Mouse (Mus musculus): ENCODE measurements at regions not wholly inside any gene's neighbourhood (a gene's known extent, or its start where the extent isn't known, plus 50 kb on each side); places are given as distances from the start of the nearest gene placed in this dataset.

DNA sequence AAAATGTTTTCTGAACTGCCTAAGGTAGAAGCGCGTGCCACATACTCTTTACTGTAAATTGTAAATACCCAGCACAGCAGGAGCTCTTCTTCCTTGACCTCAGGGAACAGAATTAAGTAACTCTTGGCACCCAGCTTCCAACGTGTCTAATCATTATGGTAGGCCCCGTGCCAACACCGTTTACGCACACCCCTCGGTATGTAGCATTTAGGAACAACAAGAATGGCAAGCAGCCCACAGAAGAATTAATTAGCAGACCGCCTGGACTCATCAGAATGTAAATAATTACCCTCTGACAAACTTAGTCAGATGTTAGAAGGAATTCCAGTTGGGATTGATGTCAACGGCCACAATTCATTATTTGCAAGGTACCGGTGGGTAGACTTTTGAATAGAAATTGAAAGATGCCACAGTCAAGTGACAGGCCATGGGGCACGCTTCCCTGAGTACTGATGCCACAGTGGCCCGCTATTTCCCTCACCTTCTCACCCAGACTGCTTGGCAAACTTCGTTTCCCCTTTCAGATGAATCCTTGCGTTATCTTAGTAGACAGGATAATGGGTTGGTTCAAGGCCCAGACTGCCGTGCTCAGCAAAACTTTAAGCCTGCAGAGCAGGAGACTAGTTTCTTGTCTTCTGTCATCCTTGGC lies 81.2 kb upstream of the Galnt5 start:
- DNase-seq: no peak

GRCm38 (mm10) chr2:57917721-57918120 lies 80.0 kb upstream of the Galnt5 start:
- DNase-seq: no peak

DNA sequence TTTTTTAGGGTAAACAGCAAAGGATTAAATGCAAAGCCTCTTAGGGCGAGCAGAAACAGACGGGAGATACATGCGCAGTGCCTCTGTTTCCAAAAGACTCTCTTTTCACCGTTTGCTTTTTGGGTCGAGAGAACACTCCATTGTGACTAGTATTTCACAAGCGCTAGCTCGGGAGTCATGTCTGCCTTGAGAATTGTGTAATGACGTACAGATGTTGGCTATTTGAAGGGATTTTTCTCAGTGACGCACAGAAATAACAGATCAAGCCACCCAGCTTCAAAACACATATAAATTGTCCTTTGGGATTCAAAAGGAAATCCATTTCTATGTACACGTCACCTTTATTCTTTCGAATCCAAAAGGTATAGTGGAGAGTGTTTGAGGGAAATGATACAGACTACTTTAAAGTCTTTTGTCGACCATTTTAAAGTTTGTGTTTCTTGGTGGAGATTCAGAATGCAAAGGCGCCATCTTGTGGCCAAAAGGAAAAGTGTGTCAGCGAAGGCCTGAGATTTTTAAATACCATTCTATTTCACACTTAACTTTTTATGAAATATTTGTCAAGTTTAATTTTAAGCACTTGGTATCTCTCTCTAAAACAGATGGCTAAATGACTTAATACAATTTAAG lies 78.5 kb upstream of the Galnt5 start:
- peak; percentile 52 for DNase-seq

- peak; percentile 9 for DNase-seq
These were observed 63.4 kb upstream of the Galnt5 start for GRCm38 (mm10) chr2:57934062-57934822.

Data from heart, postnatal 4 days (tissue).